8 mouse cellular contexts compared by ENCODE assay signal in genomic region chr16:91547974-91548373, GRCm38 (mm10). TPM values are rescaled to one million over a fixed set of nuclear protein-coding genes. Genes with fewer than 3 reads are reported as not detected.
DNase-seq lines count a peak whose midpoint lies in the region; ATAC-seq and TF ChIP-seq lines count a peak whose summit lies in the region.

No protein-coding gene starts in this region.

- no peaks in the 10 kb centered on the region for H3K27me3 ChIP-seq in kidney, postnatal 0 days (ENCODE audit: insufficient read depth, low read length)
- no peaks in the 10 kb centered on the region for H3K27me3 ChIP-seq in hindbrain, postnatal 0 days (ENCODE audit: insufficient read depth, low read length)
- peaks cover 12% of the 10 kb centered on the region; the same call in 1 of the 2 replicates for H3K27me3 ChIP-seq in midbrain, embryonic 13.5 days

- H3K4me1 ChIP-seq in kidney, postnatal 0 days (replicated peaks; ENCODE audit: insufficient read depth, low read length), result peaks cover 19% of the 10 kb centered on the region
- peaks cover 3% of the 10 kb centered on the region; the same call in 1 of the 2 replicates for H3K4me1 ChIP-seq in cortical plate, adult 2 months (ENCODE audit: control insufficient read depth, insufficient read depth, low read length)
- H3K4me1 ChIP-seq in hindbrain, postnatal 0 days (ENCODE audit: insufficient read depth, low read length), result peaks cover 11% of the 10 kb centered on the region
- peaks cover 35% of the 10 kb centered on the region for H3K4me1 ChIP-seq in midbrain, embryonic 13.5 days (replicated peaks)

- peak overlapping the region; percentile 80 for H3K4me2 ChIP-seq in kidney, postnatal 0 days (ENCODE audit: low read length)
- peak overlapping the region; percentile 83 for H3K4me2 ChIP-seq in hindbrain, postnatal 0 days (ENCODE audit: low read depth, low read length)
- H3K4me2 ChIP-seq in midbrain, embryonic 13.5 days (replicated peaks), result peak overlapping the region; percentile 87

- H3K4me3 ChIP-seq in kidney, postnatal 0 days (replicated peaks; ENCODE audit: low read depth, low read length), result peak overlapping the region; percentile 98
- H3K4me3 ChIP-seq in cortical plate, adult 2 months (ENCODE audit: insufficient read depth, low read length), result peak overlapping the region; percentile 78
- peak overlapping the region; percentile 93 for H3K4me3 ChIP-seq in hindbrain, postnatal 0 days (ENCODE audit: low read length)
- peak overlapping the region; percentile 90 for H3K4me3 ChIP-seq in midbrain, embryonic 13.5 days (replicated peaks)

- no peak overlapping the region for H3K27ac ChIP-seq in kidney, postnatal 0 days
- no peak overlapping the region for H3K27ac ChIP-seq in cortical plate, adult 2 months (ENCODE audit: insufficient read depth, low read length)
- no peak overlapping the region for H3K27ac ChIP-seq in hindbrain, postnatal 0 days
- H3K27ac ChIP-seq in midbrain, embryonic 13.5 days, result no peak overlapping the region

- no peak for TF ChIP-seq POLR2A in cortical plate, adult 2 months (IDR thresholded peaks at IDR 0.05; ENCODE audit: extremely low read depth, insufficient read depth, low read length)

- H3K36me3 ChIP-seq in kidney, postnatal 0 days (ENCODE audit: insufficient read depth, low read length), result no peaks in the 10 kb centered on the region
- no peaks in the 10 kb centered on the region for H3K36me3 ChIP-seq in hindbrain, postnatal 0 days (ENCODE audit: insufficient read depth, low read length)
- H3K36me3 ChIP-seq in midbrain, embryonic 13.5 days, result no peaks in the 10 kb centered on the region

- H3K9me3 ChIP-seq in kidney, postnatal 0 days (replicated peaks; ENCODE audit: low read length), result no peaks in the 10 kb centered on the region
- H3K9me3 ChIP-seq in hindbrain, postnatal 0 days (ENCODE audit: low read length), result no peaks in the 10 kb centered on the region
- no peaks in the 10 kb centered on the region for H3K9me3 ChIP-seq in midbrain, embryonic 13.5 days

- no peak overlapping the region for H3K9ac ChIP-seq in kidney, postnatal 0 days (ENCODE audit: low read depth, low read length)
- peak overlapping the region; percentile 92; the same call in 1 of the 2 replicates for H3K9ac ChIP-seq in hindbrain, postnatal 0 days (replicated peaks; ENCODE audit: low read length)
- H3K9ac ChIP-seq in midbrain, embryonic 13.5 days (replicated peaks), result peak overlapping the region; percentile 96

- no peak for DNase-seq in kidney, postnatal 0 days (ENCODE audit: low spot score)
- no peak for DNase-seq in kidney, postnatal 14 days
- DNase-seq in hindbrain, postnatal 0 days (ENCODE audit: low spot score), result no peak
- DNase-seq in MN1 (ENCODE audit: low spot score), result no peak
- DNase-seq in right cerebral cortex, postnatal 10 days (ENCODE audit: low spot score in 2 of 2), result no peak

- ATAC-seq in kidney, postnatal 0 days (replicated peaks; ENCODE audit: low FRiP score, low read depth), result no peak
- ATAC-seq in hindbrain, postnatal 0 days, result no peak
- ATAC-seq in midbrain, embryonic 13.5 days, result no peak
- ATAC-seq in cerebellum, adult (ENCODE audit: insufficient number of reproducible peaks, low FRiP score, low TSS enrichment), result no peak

- 29% methylated on average over 5 of the region's 5 CpGs for WGBS in kidney, postnatal 0 days
- WGBS in hindbrain, postnatal 0 days, result 49% methylated on average over 5 of the region's 5 CpGs
- WGBS in midbrain, embryonic 13.5 days, result 66% methylated on average over 5 of the region's 5 CpGs

- TF ChIP-seq CTCF in kidney, postnatal 0 days (IDR thresholded peaks at IDR 0.05; ENCODE audit: low read depth), result no peak
- no peak for TF ChIP-seq CTCF in cortical plate, adult 2 months (IDR thresholded peaks at IDR 0.05; ENCODE audit: extremely low read depth, insufficient read depth, low read length)
- TF ChIP-seq CTCF in hindbrain, postnatal 0 days (IDR thresholded peaks at IDR 0.05; ENCODE audit: low read depth), result no peak

RNA-seq across cellular contexts. Expression of gene Ifngr2, which starts 1.1 kb away (rescaled TPM):
- 42.6 and 51.1 TPM in 2 replicates for polyA plus RNA-seq in kidney, postnatal 0 days (2015; fragmentation: Nextera tagmentation; extraction: Ambion mirVana)
- polyA plus RNA-seq in cortical plate, adult 2 months (2012; rRNA removed), result 31.6 and 32.9 TPM in 2 replicates
- 53.1 and 68.4 TPM in 2 replicates for total RNA-seq in hindbrain, postnatal 0 days (2014; rRNA removed)
- polyA plus RNA-seq in hindbrain, postnatal 0 days (2015; fragmentation: Nextera tagmentation; extraction: Ambion mirVana), result 131 and 140 TPM in 2 replicates
- polyA plus RNA-seq in midbrain, embryonic 13.5 days (2015; fragmentation: Nextera tagmentation; extraction: Ambion mirVana), result 57.6 and 63.5 TPM in 2 replicates

RNA-seq across cellular contexts. Expression of gene Tmem50b, which starts 49.6 kb away (rescaled TPM):
- 42.3 and 45.0 TPM in 2 replicates for polyA plus RNA-seq in kidney, postnatal 0 days (2015; fragmentation: Nextera tagmentation; extraction: Ambion mirVana)
- 91.1 and 96.8 TPM in 2 replicates for polyA plus RNA-seq in cortical plate, adult 2 months (2012; rRNA removed)
- 79.6 and 93.3 TPM in 2 replicates for total RNA-seq in hindbrain, postnatal 0 days (2014; rRNA removed)
- 107 and 114 TPM in 2 replicates for polyA plus RNA-seq in hindbrain, postnatal 0 days (2015; fragmentation: Nextera tagmentation; extraction: Ambion mirVana)
- 50.5 and 55.1 TPM in 2 replicates for polyA plus RNA-seq in midbrain, embryonic 13.5 days (2015; fragmentation: Nextera tagmentation; extraction: Ambion mirVana)
